Mouse (Mus musculus) urinary bladder, adult 2 months (tissue): ENCODE results near the gene Tacc3. TPM values are rescaled to one million over a fixed set of nuclear protein-coding genes. Genes with fewer than 3 reads are reported as not detected.
A peak's percentile ranks its signal among the peaks of the same experiment; 100 is the strongest.

Experiments
- DNase-seq: peaks from one replicate; pipeline ENCODE4 v3.0.0; 2022; ENCODE audit warnings: low spot score
- polyA plus RNA-seq: library from polyadenylated mRNA; depleted of rRNA; stranded (reverse); fragments of >200 nt; gene quantifications from 2 replicates; pipeline ENCODE4 v1.2.3, GENCODE M21; 2012; rRNA removed

The Tacc3 gene
- polyA plus RNA-seq: 6.6 and 6.9 TPM in 2 replicates

- peak; percentile 96 for DNase-seq
These were observed at the start of gene Tacc3, which contains the start of gene Tmem129 for GRCm38 (mm10) chr5:33657787-33658663. Gene Tacc3, plus strand, starts transcription at chr5:33658128. Gene Tmem129, minus strand, starts transcription at chr5:33658416.

- no peak for DNase-seq
These were observed 48.7 kb upstream of the Tacc3 start for GRCm38 (mm10) chr5:33609226-33609625.

GRCm38 (mm10) chr5:33611795-33612194, 46.1 kb upstream of the Tacc3 start:
- no peak for DNase-seq

- no peak for DNase-seq
These were observed 43.5 kb upstream of the Tacc3 start for GRCm38 (mm10) chr5:33614391-33614790.

- DNase-seq: no peak
These were observed 35.3 kb upstream of the Tacc3 start for GRCm38 (mm10) chr5:33622671-33623070.

GRCm38 (mm10) chr5:33623766-33624165, 34.2 kb upstream of the Tacc3 start:
- no peak for DNase-seq

- DNase-seq: no peak
These were observed 30.0 kb upstream of the Tacc3 start for GRCm38 (mm10) chr5:33627968-33628367.

- DNase-seq: peak; percentile 62
These were observed 29.1 kb upstream of the Tacc3 start for GRCm38 (mm10) chr5:33628820-33629300.

- DNase-seq: peak; percentile 99
These were observed 28.5 kb upstream of the Tacc3 start, which contains the start of the genes Fam53a and Gm9903 for GRCm38 (mm10) chr5:33629301-33629987. Gene Fam53a, minus strand, starts transcription at chr5:33629635. Gene Gm9903, plus strand, starts transcription at chr5:33629925.

GRCm38 (mm10) chr5:33630061-33630460, 27.9 kb upstream of the Tacc3 start:
- peak; percentile 38 for DNase-seq

- no peak for DNase-seq
These were observed 27.3 kb upstream of the Tacc3 start for GRCm38 (mm10) chr5:33630615-33631014.

- no peak for DNase-seq
These were observed 25.4 kb upstream of the Tacc3 start for GRCm38 (mm10) chr5:33632526-33632925.

- DNase-seq: no peak
These were observed 22.6 kb upstream of the Tacc3 start for GRCm38 (mm10) chr5:33635361-33635760.

- no peak for DNase-seq
These were observed 20.1 kb upstream of the Tacc3 start for GRCm38 (mm10) chr5:33637606-33638350.

- no peak for DNase-seq
These were observed 19.1 kb upstream of the Tacc3 start for GRCm38 (mm10) chr5:33638826-33639225.

GRCm38 (mm10) chr5:33640652-33641051, 17.3 kb upstream of the Tacc3 start:
- DNase-seq: no peak

- DNase-seq: no peak
These were observed 6.9 kb upstream of the Tacc3 start for GRCm38 (mm10) chr5:33651017-33651416.

- DNase-seq: no peak
These were observed 6.4 kb upstream of the Tacc3 start for GRCm38 (mm10) chr5:33651541-33651920.

GRCm38 (mm10) chr5:33651921-33652782, 5.8 kb upstream of the Tacc3 start, which contains the start of gene Slbp:
Gene Slbp, minus strand, starts transcription at chr5:33652574.
- peak; percentile 97 for DNase-seq

- DNase-seq: no peak
These were observed 5.2 kb upstream of the Tacc3 start for GRCm38 (mm10) chr5:33652783-33653173.

GRCm38 (mm10) chr5:33654424-33654823, 3.5 kb upstream of the Tacc3 start:
- DNase-seq: no peak
